Comparison of ENCODE assay signal across 26 mouse cellular contexts in the genomic region with DNA sequence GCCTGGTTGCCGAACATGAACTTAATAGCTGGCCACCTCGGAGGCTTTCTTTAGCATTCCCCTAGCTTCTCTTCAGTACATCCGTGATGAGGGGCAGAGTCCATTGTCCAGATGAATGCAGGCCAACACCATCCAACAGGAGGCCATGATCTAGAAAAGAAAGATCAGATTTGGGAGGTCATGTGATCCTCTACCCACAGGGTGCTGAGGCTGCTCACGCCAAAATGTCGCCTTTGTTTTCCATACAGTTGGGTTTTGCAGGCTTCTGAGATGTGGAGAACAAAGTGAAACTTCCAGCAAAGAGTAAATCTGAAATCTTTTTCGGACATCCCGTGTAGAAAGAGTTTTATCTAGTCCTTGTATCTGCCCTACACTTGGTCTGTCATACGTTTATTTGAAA. TPM values are rescaled to one million over a fixed set of nuclear protein-coding genes. Genes with fewer than 3 reads are reported as not detected.
DNase-seq lines count a peak whose midpoint lies in the region; ATAC-seq and TF ChIP-seq lines count a peak whose summit lies in the region.
"Had no signal": no experiment of that assay in that cellular context is flagged by ENCODE, and none has a peak within 500 bp of the region (broad histone marks: within the 10 kb centered on the region; RNA-seq: fewer than 3 reads in every experiment).

No protein-coding gene starts in this region.

- no peak overlapping the region for H3K4me2 ChIP-seq in forebrain, embryonic 11.5 days (ENCODE audit: low read depth, low read length, severe bottlenecking)
- no peak overlapping the region for H3K4me2 ChIP-seq in hindbrain, embryonic 11.5 days (replicated peaks; ENCODE audit: low read depth, low read length)
- H3K4me2 ChIP-seq in liver, embryonic 13.5 days: peak overlapping the region; percentile 59
- H3K4me2 ChIP-seq in forebrain, postnatal 0 days (ENCODE audit: low read depth): no peak overlapping the region
- H3K4me2 ChIP-seq: forebrain, embryonic 15.5 days; hindbrain, embryonic 15.5 days; midbrain, embryonic 15.5 days; neural tube, embryonic 13.5 days had no signal

- peaks cover 9% of the 10 kb centered on the region; the same call in 1 of the 2 replicates for H3K9me3 ChIP-seq in forebrain, embryonic 10.5 days
- no peaks in the 10 kb centered on the region for H3K9me3 ChIP-seq in forebrain, embryonic 11.5 days (ENCODE audit: control insufficient read depth, low read length)
- H3K9me3 ChIP-seq in hindbrain, embryonic 10.5 days: peaks cover 7% of the 10 kb centered on the region; the same call in 1 of the 2 replicates
- H3K9me3 ChIP-seq in hindbrain, embryonic 11.5 days (ENCODE audit: control insufficient read depth, low read length): no peaks in the 10 kb centered on the region
- H3K9me3 ChIP-seq in liver, embryonic 13.5 days (replicated peaks): no peaks in the 10 kb centered on the region
- no peaks in the 10 kb centered on the region for H3K9me3 ChIP-seq in forebrain, postnatal 0 days (ENCODE audit: low read length)
- H3K9me3 ChIP-seq: forebrain, embryonic 15.5 days; hindbrain, embryonic 15.5 days; limb, embryonic 10.5 days; midbrain, embryonic 15.5 days had no signal

- no peak overlapping the region for H3K9ac ChIP-seq in forebrain, embryonic 11.5 days (ENCODE audit: low read length)
- H3K9ac ChIP-seq in hindbrain, embryonic 11.5 days (ENCODE audit: low read depth, low read length): no peak overlapping the region
- H3K9ac ChIP-seq in liver, embryonic 13.5 days: no peak overlapping the region
- no peak overlapping the region for H3K9ac ChIP-seq in forebrain, postnatal 0 days
- H3K9ac ChIP-seq: forebrain, embryonic 15.5 days; hindbrain, embryonic 15.5 days; midbrain, embryonic 15.5 days; neural tube, embryonic 13.5 days had no signal

- H3K27me3 ChIP-seq in forebrain, embryonic 10.5 days (ENCODE audit: poor library complexity, severe bottlenecking): peaks cover 7% of the 10 kb centered on the region; the same call in 1 of the 2 replicates
- no peaks in the 10 kb centered on the region for H3K27me3 ChIP-seq in forebrain, embryonic 11.5 days (ENCODE audit: control insufficient read depth, insufficient read depth, low read length)
- peaks cover 4% of the 10 kb centered on the region; the same call in 1 of the 2 replicates for H3K27me3 ChIP-seq in hindbrain, embryonic 10.5 days (ENCODE audit: insufficient read depth, poor library complexity, severe bottlenecking)
- H3K27me3 ChIP-seq in hindbrain, embryonic 11.5 days (ENCODE audit: control insufficient read depth, insufficient read depth, low read length): no peaks in the 10 kb centered on the region
- no peaks in the 10 kb centered on the region for H3K27me3 ChIP-seq in liver, embryonic 13.5 days
- H3K27me3 ChIP-seq in forebrain, postnatal 0 days (ENCODE audit: insufficient read depth, low read length): no peaks in the 10 kb centered on the region
- H3K27me3 ChIP-seq: forebrain, embryonic 15.5 days; hindbrain, embryonic 15.5 days; midbrain, embryonic 15.5 days; neural tube, embryonic 13.5 days; Patski had no signal

- no peak for TF ChIP-seq CTCF in forebrain, postnatal 0 days (IDR thresholded peaks at IDR 0.05; ENCODE audit: low read depth)

- no peaks in the 10 kb centered on the region for H3K36me3 ChIP-seq in forebrain, embryonic 10.5 days (replicated peaks)
- no peaks in the 10 kb centered on the region for H3K36me3 ChIP-seq in forebrain, embryonic 11.5 days (ENCODE audit: control insufficient read depth, insufficient read depth, low read length)
- no peaks in the 10 kb centered on the region for H3K36me3 ChIP-seq in hindbrain, embryonic 10.5 days
- H3K36me3 ChIP-seq in hindbrain, embryonic 11.5 days (ENCODE audit: control insufficient read depth, insufficient read depth, low read length): no peaks in the 10 kb centered on the region
- H3K36me3 ChIP-seq in liver, embryonic 13.5 days: no peaks in the 10 kb centered on the region
- no peaks in the 10 kb centered on the region for H3K36me3 ChIP-seq in forebrain, postnatal 0 days (ENCODE audit: insufficient read depth)
- H3K36me3 ChIP-seq: forebrain, embryonic 15.5 days; hindbrain, embryonic 15.5 days; limb, embryonic 10.5 days; midbrain, embryonic 15.5 days; neural tube, embryonic 13.5 days had no signal

- no peak for ATAC-seq in forebrain, embryonic 11.5 days (replicated peaks; ENCODE audit: low FRiP score)
- no peak for ATAC-seq in hindbrain, embryonic 11.5 days (ENCODE audit: low FRiP score)
- ATAC-seq in liver, embryonic 13.5 days (ENCODE audit: low read depth): no peak
- ATAC-seq in forebrain, postnatal 0 days: no peak
- ATAC-seq: CD4-positive, CD25-positive, alpha-beta regulatory T cell, adult 4 months; forebrain, embryonic 15.5 days; Patski had no signal

- peaks cover 57% of the 10 kb centered on the region for H3K4me1 ChIP-seq in forebrain, embryonic 10.5 days
- peaks cover 5% of the 10 kb centered on the region; the same call in 1 of the 2 replicates for H3K4me1 ChIP-seq in forebrain, embryonic 11.5 days (replicated peaks; ENCODE audit: control insufficient read depth, insufficient read depth, low read length)
- peaks cover 26% of the 10 kb centered on the region for H3K4me1 ChIP-seq in hindbrain, embryonic 10.5 days (replicated peaks)
- H3K4me1 ChIP-seq in hindbrain, embryonic 11.5 days (replicated peaks; ENCODE audit: control insufficient read depth, insufficient read depth, low read length): no peaks in the 10 kb centered on the region; the same call in 1 of the 2 replicates
- peaks cover 40% of the 10 kb centered on the region for H3K4me1 ChIP-seq in liver, embryonic 13.5 days (replicated peaks)
- no peaks in the 10 kb centered on the region for H3K4me1 ChIP-seq in forebrain, postnatal 0 days (ENCODE audit: insufficient read depth)

- no peak for DNase-seq in forebrain, embryonic 10.5 days (ENCODE audit: extremely low spot score, low spot score)
- DNase-seq in forebrain, embryonic 11.5 days (ENCODE audit: low spot score): no peak
- no peak for DNase-seq in hindbrain, embryonic 10.5 days (ENCODE audit: low spot score)
- DNase-seq in hindbrain, embryonic 11.5 days (ENCODE audit: low spot score): no peak
- peak; percentile 6 for DNase-seq in CD4-positive helper T cell, adult 2 months (ENCODE audit: low read depth, low spot score)
- DNase-seq in liver, embryonic 13.5 days: no peak
- no peak for DNase-seq in forebrain, postnatal 0 days
- DNase-seq in thymus, postnatal 36 days: no peak
- DNase-seq: adrenal gland, postnatal 36 days; cerebellum, adult 9-11 months; gastrocnemius, postnatal 14 days; heart, adult 2 months; heart, postnatal 10 days; kidney, adult 2 months; retina, postnatal 1 day; right cerebral cortex, postnatal 25 days; spleen, adult 18-20 months had no signal

- peak overlapping the region; percentile 62; the same call in 1 of the 2 replicates for H3K27ac ChIP-seq in forebrain, embryonic 10.5 days
- H3K27ac ChIP-seq in forebrain, embryonic 11.5 days (ENCODE audit: low read depth, low read length): no peak overlapping the region
- H3K27ac ChIP-seq in hindbrain, embryonic 10.5 days: 0 out of 2 replicates have a peak overlapping the region, but pooled peaks have one; percentile 35
- no peak overlapping the region for H3K27ac ChIP-seq in hindbrain, embryonic 11.5 days (ENCODE audit: low read depth, low read length)
- H3K27ac ChIP-seq in liver, embryonic 13.5 days: peak overlapping the region; percentile 71
- H3K27ac ChIP-seq in forebrain, postnatal 0 days (ENCODE audit: low read depth, low read length): no peak overlapping the region
- H3K27ac ChIP-seq: forebrain, embryonic 15.5 days; heart, adult 2 months; hindbrain, embryonic 15.5 days; kidney, postnatal 0 days; limb, embryonic 10.5 days; midbrain, embryonic 15.5 days; neural tube, embryonic 13.5 days had no signal

- no peak overlapping the region for H3K4me3 ChIP-seq in forebrain, embryonic 10.5 days
- H3K4me3 ChIP-seq in forebrain, embryonic 11.5 days (ENCODE audit: low read depth, low read length): no peak overlapping the region
- no peak overlapping the region for H3K4me3 ChIP-seq in hindbrain, embryonic 10.5 days
- H3K4me3 ChIP-seq in hindbrain, embryonic 11.5 days (ENCODE audit: low read depth, low read length): no peak overlapping the region
- H3K4me3 ChIP-seq in liver, embryonic 13.5 days (replicated peaks): 0 out of 2 replicates have a peak overlapping the region, but pooled peaks have one; percentile 30
- no peak overlapping the region for H3K4me3 ChIP-seq in forebrain, postnatal 0 days (ENCODE audit: low read depth, low read length)
- H3K4me3 ChIP-seq: forebrain, embryonic 15.5 days; heart, adult 2 months; hindbrain, embryonic 15.5 days; limb, embryonic 10.5 days; midbrain, embryonic 15.5 days; myocyte; neural tube, embryonic 13.5 days had no signal

- WGBS in forebrain, embryonic 10.5 days: 79% methylated on average over 8 of the region's 8 CpGs
- WGBS in forebrain, embryonic 11.5 days: 76% methylated on average over 8 of the region's 8 CpGs
- 86% methylated on average over 8 of the region's 8 CpGs for WGBS in hindbrain, embryonic 10.5 days
- WGBS in hindbrain, embryonic 11.5 days: 87% methylated on average over 8 of the region's 8 CpGs
- 51% methylated on average over 8 of the region's 8 CpGs for WGBS in liver, embryonic 13.5 days (ENCODE audit: insufficient replicate concordance)
- 84% methylated on average over 8 of the region's 8 CpGs for WGBS in forebrain, postnatal 0 days

RNA-seq across cellular contexts. Expression of gene Zeb2, which starts 55.2 kb away (rescaled TPM):
- polyA plus RNA-seq in forebrain, embryonic 10.5 days (2016; fragmentation: Nextera tagmentation; extraction: Ambion mirVana): 30.2 and 30.4 TPM in 2 replicates
- 45.6 and 50.0 TPM in 2 replicates for polyA plus RNA-seq in forebrain, embryonic 11.5 days (2014; fragmentation: Nextera tagmentation; extraction: Ambion mirVana)
- polyA plus RNA-seq in hindbrain, embryonic 10.5 days (2016; fragmentation: Nextera tagmentation; extraction: Ambion mirVana): 49.3 and 54.1 TPM in 2 replicates
- polyA plus RNA-seq in hindbrain, embryonic 11.5 days (2014; fragmentation: Nextera tagmentation; extraction: Ambion mirVana): 57.7 and 58.8 TPM in 2 replicates
- 10.1 and 14.1 TPM in 2 replicates for polyA plus RNA-seq in liver, embryonic 13.5 days (2015; fragmentation: Nextera tagmentation; extraction: Ambion mirVana)
- total RNA-seq in forebrain, postnatal 0 days (2014; rRNA removed): 150 and 186 TPM in 2 replicates
- polyA plus RNA-seq in forebrain, postnatal 0 days (2015; fragmentation: Nextera tagmentation; extraction: Ambion mirVana): 47.7 and 50.6 TPM in 2 replicates

Comparison
In these comparisons a context has a peak if more than half of its experiments do, and no peak if none do; other contexts are left out.
1. H3K27ac ChIP-seq: peak in forebrain, embryonic 10.5 days (single experiment), hindbrain, embryonic 10.5 days (single experiment) and liver, embryonic 13.5 days (single experiment); none in forebrain, embryonic 11.5 days (single experiment), hindbrain, embryonic 11.5 days (single experiment) and forebrain, postnatal 0 days (single experiment).